ENCODE assay signal across 22 mouse cellular contexts in the genomic region with DNA sequence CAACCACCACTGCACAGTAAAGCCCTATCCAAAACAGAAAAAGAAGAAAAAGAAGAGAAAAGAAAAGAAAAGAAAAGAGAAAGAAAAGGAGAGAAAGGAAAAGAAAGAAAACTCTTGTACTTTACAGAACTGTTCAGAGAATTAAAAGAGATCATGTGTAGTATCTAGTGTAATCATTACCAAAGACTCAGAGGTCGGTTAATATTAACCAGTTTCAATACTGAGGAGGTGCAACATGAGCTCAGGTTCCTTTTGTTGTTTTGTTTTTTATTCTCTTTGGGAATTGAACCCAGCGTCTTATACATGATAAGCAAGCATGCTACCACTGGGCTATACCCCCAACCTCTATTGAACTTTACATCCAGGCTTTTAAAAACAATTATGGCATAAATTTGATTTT.
"Had no signal": no experiment of that assay in that cellular context is flagged by ENCODE, and none has a peak within 500 bp of the region (broad histone marks: within the 10 kb centered on the region; RNA-seq: fewer than 3 reads in every experiment).

No protein-coding gene starts in this region.

- H3K9me3 ChIP-seq: heart, embryonic 13.5 days; heart, embryonic 15.5 days; hindbrain, embryonic 13.5 days; hindbrain, embryonic 15.5 days; limb, embryonic 13.5 days; limb, embryonic 15.5 days; liver, embryonic 13.5 days; liver, embryonic 15.5 days had no signal

- H3K36me3 ChIP-seq: heart, embryonic 13.5 days; heart, embryonic 15.5 days; hindbrain, embryonic 13.5 days; hindbrain, embryonic 15.5 days; limb, embryonic 13.5 days; limb, embryonic 15.5 days; liver, embryonic 13.5 days; liver, embryonic 15.5 days had no signal

- H3K27ac ChIP-seq: gastrocnemius, adult 2 months; heart, embryonic 13.5 days; heart, embryonic 15.5 days; hindbrain, embryonic 13.5 days; hindbrain, embryonic 15.5 days; hindbrain, postnatal 0 days; limb, embryonic 13.5 days; limb, embryonic 15.5 days; liver, embryonic 13.5 days; liver, embryonic 15.5 days had no signal

- DNase-seq: gastrocnemius, adult 2 months; gastrocnemius, postnatal 10 days; gastrocnemius, postnatal 25 days; heart, adult 18-20 months; heart, postnatal 14 days; heart, postnatal 36 days; kidney, adult 18-20 months; layer of hippocampus, adult 9-11 months; layer of hippocampus, postnatal 36 days; left cerebral cortex, postnatal 4 days; liver, embryonic 13.5 days had no signal

- H3K9ac ChIP-seq: heart, embryonic 13.5 days; heart, embryonic 15.5 days; hindbrain, embryonic 13.5 days; hindbrain, embryonic 15.5 days; limb, embryonic 13.5 days; limb, embryonic 15.5 days; liver, embryonic 13.5 days; liver, embryonic 15.5 days had no signal

- H3K4me2 ChIP-seq: heart, embryonic 11.5 days; heart, embryonic 13.5 days; heart, embryonic 15.5 days; hindbrain, embryonic 13.5 days; hindbrain, embryonic 15.5 days; limb, embryonic 13.5 days; limb, embryonic 15.5 days; liver, embryonic 11.5 days; liver, embryonic 13.5 days; liver, embryonic 15.5 days had no signal

- H3K27me3 ChIP-seq: heart, embryonic 13.5 days; heart, embryonic 15.5 days; hindbrain, embryonic 13.5 days; hindbrain, embryonic 15.5 days; limb, embryonic 13.5 days; limb, embryonic 15.5 days; liver, embryonic 13.5 days; liver, embryonic 15.5 days had no signal

- H3K4me3 ChIP-seq: gastrocnemius, adult 2 months; heart, embryonic 13.5 days; heart, embryonic 15.5 days; hindbrain, embryonic 13.5 days; hindbrain, embryonic 15.5 days; limb, embryonic 13.5 days; limb, embryonic 15.5 days; liver, embryonic 13.5 days; liver, embryonic 15.5 days had no signal

- ATAC-seq: hindbrain, postnatal 0 days; intestine, embryonic 16.5 days had no signal

- H3K4me1 ChIP-seq: heart, embryonic 13.5 days; heart, embryonic 15.5 days; hindbrain, embryonic 13.5 days; hindbrain, embryonic 15.5 days; limb, embryonic 15.5 days; liver, embryonic 15.5 days had no signal
